Mouse (Mus musculus) bone marrow macrophage, adult 2 months (primary cell): ENCODE measurements around the gene Sik3. TPM values are rescaled to one million over a fixed set of nuclear protein-coding genes. Genes with fewer than 3 reads are reported as not detected.

Experiments used
- H3K27ac ChIP-seq: 2 replicates; pipeline ENCODE4 v1.5.1; 2012; ENCODE audit warnings: low read depth, low read length; ENCODE audit not compliant: insufficient read depth
- H3K4me1 ChIP-seq: 2 replicates; pipeline ENCODE4 v1.6.1; 2012; ENCODE audit warnings: low read length; ENCODE audit not compliant: control insufficient read depth, insufficient read depth
- H3K4me3 ChIP-seq: 2 replicates; pipeline ENCODE4 v1.5.1; 2012; ENCODE audit warnings: mild to moderate bottlenecking, low read length, moderate library complexity; ENCODE audit not compliant: insufficient read depth
- CTCF ChIP-seq: IDR thresholded peaks from 2 replicates; pipeline ENCODE4 v1.5.1; 2012; ENCODE audit warnings: low read depth, mild to moderate bottlenecking, low read length, moderate library complexity
- POLR2A ChIP-seq: IDR thresholded peaks from 2 replicates; pipeline ENCODE4 v1.6.1; 2012; ENCODE audit warnings: mild to moderate bottlenecking, low read depth, low read length, borderline replicate concordance
- polyA plus RNA-seq: library from polyadenylated mRNA; stranded (reverse); fragments of >200 nt; gene quantifications from 2 replicates; pipeline ENCODE4 v1.2.4, GENCODE M21; 2012; ENCODE audit not compliant: missing spikeins, insufficient read depth, insufficient read length

Gene Sik3
- polyA plus RNA-seq, 1 experiment = 24.4 TPM

DNA sequence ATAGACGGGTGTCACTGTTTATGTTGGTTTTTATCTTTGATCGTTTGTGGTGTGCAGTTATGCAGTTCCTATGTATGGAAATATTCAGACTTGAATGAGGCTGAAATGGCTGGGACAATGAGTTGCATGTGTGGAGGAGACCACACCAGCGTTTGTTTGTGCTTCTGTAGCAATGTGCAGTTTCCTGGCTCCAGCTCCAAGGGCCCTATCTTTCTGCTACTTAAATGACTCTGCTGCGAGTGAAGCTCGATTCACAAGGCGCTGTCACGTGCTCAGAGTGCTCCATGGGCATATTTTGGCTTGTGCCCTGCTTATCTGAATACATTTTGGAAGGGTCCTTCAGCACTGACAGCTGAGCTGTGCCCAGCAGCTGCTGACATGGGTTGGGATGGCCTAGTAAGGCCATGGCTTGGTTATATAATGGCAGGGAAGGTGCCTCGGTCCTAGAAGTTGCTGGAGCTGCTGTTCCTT lies 2.5 kb downstream of the Sik3 start:
- Histone ChIP-seq H3K4me3 (no peak overlapping the region), H3K27ac (no peak overlapping the region), H3K4me1 (peaks cover 38% of the 10 kb centered on the region)
- TF ChIP-seq CTCF (no peak), POLR2A (0 out of 2 replicates have a peak, but pooled peaks have one; percentile 26)

DNA sequence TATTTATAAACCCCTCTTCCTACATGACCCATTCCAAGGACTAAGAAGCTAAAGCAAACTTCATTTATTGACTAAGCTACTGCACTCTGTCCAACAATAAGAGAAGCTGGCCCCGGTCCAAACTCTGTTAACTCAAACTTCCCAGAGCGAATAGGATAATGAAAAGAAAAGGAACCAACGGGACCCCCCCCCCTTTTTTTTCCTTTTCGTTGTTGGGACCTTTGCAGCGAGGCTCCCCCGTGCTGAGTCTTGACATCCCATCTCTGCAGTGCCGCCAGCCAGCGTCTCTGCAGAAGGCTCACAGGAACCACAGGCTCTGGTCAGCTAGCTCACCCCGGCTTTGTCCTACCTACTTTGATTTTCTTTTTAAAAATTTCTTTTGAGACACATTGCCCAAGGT lies 3.2 kb downstream of the Sik3 start:
- H3K27ac ChIP-seq = no peak overlapping the region
- no peak for TF ChIP-seq CTCF
- no peak for TF ChIP-seq POLR2A
- no peak overlapping the region for H3K4me3 ChIP-seq
- peaks cover 31% of the 10 kb centered on the region for H3K4me1 ChIP-seq

- Histone ChIP-seq H3K27ac (no peak overlapping the region), H3K4me1 (peaks cover 25% of the 10 kb centered on the region), H3K4me3 (no peak overlapping the region)
- TF ChIP-seq POLR2A = no peak
- no peak for TF ChIP-seq CTCF
Observed at GRCm38 (mm10) chr9:46016417-46016816, 3.8 kb downstream of the Sik3 start.

DNA sequence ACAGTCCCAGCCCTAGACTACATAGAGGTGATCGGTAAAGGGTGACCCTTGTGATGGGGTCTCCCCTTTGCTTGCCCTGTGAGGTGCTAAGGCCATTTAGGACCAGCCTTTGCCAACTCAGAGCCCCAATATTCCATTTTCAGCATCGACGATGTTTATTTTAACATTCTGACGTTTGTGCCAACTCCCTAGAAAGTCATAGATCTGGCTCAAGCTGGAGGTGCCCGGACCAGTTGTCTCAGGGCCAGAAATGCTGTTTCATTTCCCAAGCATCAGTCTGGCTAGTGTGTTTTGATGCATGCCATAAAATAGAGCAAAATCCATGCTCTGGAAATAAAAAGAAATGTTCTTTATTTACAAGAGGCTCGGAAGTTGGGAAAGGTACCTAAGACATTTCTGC lies 5.7 kb downstream of the Sik3 start:
- no peak for TF ChIP-seq CTCF
- TF ChIP-seq POLR2A = no peak
- H3K27ac ChIP-seq = no peak overlapping the region
- H3K4me3 ChIP-seq = no peak overlapping the region
- H3K4me1 ChIP-seq = peaks cover 23% of the 10 kb centered on the region

GRCm38 (mm10) chr9:46019975-46020374 lies 7.4 kb downstream of the Sik3 start:
- Histone ChIP-seq H3K4me1 (peaks cover 22% of the 10 kb centered on the region), H3K4me3 (no peak overlapping the region), H3K27ac (no peak overlapping the region)
- TF ChIP-seq POLR2A = no peak
- TF ChIP-seq CTCF = no peak

GRCm38 (mm10) chr9:46023591-46023990 lies 11.0 kb downstream of the Sik3 start:
- Histone ChIP-seq H3K27ac (no peak overlapping the region), H3K4me3 (no peak overlapping the region), H3K4me1 (peaks cover 37% of the 10 kb centered on the region)
- TF ChIP-seq CTCF (no peak), POLR2A (no peak)

DNA sequence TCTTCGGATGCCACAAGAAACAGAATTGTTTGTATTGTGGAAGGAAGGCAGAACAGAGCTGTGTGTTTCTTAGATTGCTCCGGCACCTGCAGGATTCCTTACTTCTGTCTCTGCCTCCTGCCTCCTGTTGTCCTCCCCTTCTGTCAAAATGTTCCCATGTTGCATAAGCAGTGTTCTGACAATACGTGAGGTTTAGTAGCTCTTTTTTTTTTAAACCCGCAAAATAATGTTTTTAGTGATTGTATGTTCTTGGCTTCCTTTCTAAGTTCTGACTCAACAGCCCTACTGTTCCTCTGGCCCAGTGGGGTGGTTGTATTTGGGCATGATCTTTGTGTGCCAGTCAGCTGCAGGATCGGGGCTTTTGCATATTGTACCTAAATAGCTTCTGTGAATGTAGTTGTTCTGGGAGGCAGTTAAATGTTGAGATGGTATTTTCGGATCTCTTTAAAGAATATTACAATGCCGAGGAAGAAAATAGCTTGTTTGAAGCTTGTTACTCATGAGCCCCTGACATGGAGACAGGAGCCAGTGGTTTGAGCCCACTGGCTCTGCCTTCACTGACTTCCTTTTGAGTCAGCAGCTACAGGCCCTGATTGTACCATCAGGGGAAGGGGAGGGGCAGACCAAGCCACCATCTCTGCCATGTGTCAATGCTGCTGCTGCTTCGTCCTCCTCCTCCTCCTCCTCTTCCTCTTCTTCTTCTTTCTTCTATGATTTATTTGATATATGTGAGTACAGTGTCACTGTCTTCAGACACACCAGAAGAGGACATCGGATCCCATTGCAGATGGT lies 13.6 kb downstream of the Sik3 start:
- peaks cover 37% of the 10 kb centered on the region for H3K4me1 ChIP-seq
- H3K27ac ChIP-seq = no peak overlapping the region
- H3K4me3 ChIP-seq = no peak overlapping the region
- no peak for TF ChIP-seq CTCF
- no peak for TF ChIP-seq POLR2A

DNA sequence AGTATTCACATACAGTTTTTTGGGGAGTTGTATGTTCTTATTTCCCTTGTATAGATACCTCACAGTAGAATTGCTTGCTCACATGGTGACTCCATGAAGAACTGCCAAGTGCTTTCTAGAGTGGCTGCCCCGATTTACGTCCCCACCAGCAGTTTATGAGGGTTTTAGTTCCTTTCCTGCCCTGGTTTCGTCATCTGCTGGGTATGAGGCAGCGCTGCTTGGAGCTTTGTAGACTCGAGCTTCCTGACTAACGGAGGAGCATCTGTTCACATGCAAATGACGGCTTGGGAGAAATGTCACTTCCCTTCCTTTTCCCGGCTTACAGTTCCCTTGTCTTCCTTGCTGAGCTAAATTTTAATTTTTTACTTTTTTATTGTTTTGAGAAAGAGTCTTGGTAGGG lies 15.4 kb downstream of the Sik3 start:
- Histone ChIP-seq H3K4me3 (no peak overlapping the region), H3K4me1 (peaks cover 40% of the 10 kb centered on the region), H3K27ac (no peak overlapping the region)
- TF ChIP-seq POLR2A = no peak
- TF ChIP-seq CTCF = no peak

DNA sequence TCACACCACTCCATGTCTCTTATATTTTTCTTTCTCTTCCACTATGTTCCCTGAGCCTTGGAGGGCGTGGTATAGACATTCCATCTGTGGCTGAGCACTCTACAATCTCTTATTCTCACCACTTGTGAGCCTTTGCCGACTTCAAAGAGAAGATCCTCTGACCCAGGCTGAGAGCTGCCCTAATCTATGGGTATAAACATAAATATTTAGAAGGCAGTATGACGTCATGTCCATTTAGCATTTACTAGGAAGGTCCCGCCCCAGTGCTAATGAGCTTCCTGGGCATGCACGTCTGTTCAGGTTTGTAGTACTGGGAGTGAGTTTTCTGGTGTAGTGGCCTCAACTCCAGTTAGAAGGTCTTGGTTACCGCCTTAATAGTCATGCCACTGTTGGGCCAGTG lies 16.9 kb downstream of the Sik3 start:
- Histone ChIP-seq H3K4me3 (no peak overlapping the region), H3K27ac (no peak overlapping the region), H3K4me1 (peaks cover 48% of the 10 kb centered on the region)
- TF ChIP-seq POLR2A (no peak), CTCF (no peak)

DNA sequence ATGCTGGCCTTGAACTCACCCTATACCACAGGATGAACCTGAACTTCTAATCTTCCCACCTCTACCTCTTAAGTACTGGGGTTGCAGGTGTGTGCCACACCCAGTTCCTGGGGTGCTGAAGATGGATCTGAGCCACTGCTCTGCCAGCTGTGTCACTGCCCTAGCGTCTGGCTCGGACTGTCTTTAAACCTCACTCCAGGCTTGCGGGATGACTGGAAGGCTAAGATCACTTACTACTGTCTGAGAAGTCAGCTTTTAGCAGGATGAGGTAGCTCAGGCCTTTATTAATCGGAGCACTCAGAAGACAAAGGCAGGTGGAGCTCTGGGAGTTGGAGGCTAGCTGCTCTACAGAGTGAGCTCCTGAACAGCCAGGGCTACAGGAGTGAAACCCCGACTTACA lies 17.6 kb downstream of the Sik3 start:
- H3K4me1 ChIP-seq = peaks cover 50% of the 10 kb centered on the region
- H3K27ac ChIP-seq = no peak overlapping the region
- H3K4me3 ChIP-seq = no peak overlapping the region
- TF ChIP-seq CTCF = no peak
- TF ChIP-seq POLR2A = no peak
